Mouse (Mus musculus): ENCODE measurements around the gene Aldh3b2.
"Not testable (repeated sequence)": the region's sequence is repeated elsewhere in the genome, so short reads cannot be mapped to it uniquely, and the experiment has no call there.

The Aldh3b2 gene

GRCm38 (mm10) chr19:3947813-3948212 is 24.3 kb upstream of the Aldh3b2 start:
- no peak for DNase-seq (ENCODE audit: low read depth, low spot score)

DNA sequence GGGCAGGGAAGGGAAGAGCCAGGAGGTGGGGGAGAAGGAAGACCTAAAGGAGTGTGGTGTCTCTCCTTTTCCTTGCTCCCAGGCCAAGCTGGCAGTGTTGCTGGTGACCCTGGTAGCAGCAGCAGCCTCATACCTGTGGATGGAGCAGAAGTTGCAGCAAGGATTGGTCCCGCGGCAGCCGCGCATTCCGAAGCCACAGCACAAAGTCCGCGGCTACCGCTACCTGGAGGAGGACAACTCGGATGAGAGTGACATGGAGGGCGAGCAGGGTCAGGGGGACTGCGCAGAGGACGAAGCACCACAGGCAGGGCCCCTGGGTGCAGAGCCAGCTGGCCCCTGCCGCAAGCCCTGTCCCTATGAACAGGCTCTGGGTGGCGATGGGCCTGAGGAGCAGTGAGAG is 23.6 kb upstream of the Aldh3b2 start:
- no peak for DNase-seq (ENCODE audit: low read depth, low spot score)

- DNase-seq (ENCODE audit: low read depth, low spot score): no peak
These were observed 21.8 kb upstream of the Aldh3b2 start for GRCm38 (mm10) chr19:3950331-3950730.

DNA sequence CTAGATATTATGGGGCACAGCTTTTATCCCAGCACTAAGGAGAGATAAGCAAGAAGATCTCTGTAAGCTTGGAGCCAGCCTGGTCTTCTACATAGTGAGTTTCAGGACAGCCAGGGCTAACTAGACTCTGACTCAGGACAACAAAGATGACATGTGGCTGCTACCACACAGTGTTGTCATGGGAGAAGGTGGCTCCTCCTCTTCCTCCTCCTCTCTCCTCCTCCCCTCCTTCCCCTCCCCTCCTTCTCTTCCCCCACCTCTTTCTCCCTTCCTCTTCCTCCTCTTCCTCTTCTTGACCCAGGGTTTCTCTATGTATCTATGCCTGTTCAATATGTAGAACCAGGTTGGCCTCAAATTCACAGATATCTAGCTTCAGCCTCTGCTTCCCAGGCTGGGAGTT is 20.7 kb upstream of the Aldh3b2 start:
- DNase-seq (ENCODE audit: low read depth, low spot score): no peak

GRCm38 (mm10) chr19:3952099-3952498 is 20.0 kb upstream of the Aldh3b2 start:
- no peak for DNase-seq (ENCODE audit: low read depth, low spot score)

- DNase-seq (ENCODE audit: low read depth, low spot score): no peak
These were observed 17.1 kb upstream of the Aldh3b2 start for GRCm38 (mm10) chr19:3955033-3955432.

GRCm38 (mm10) chr19:3955804-3956203 is 16.3 kb upstream of the Aldh3b2 start:
- no peak for DNase-seq (ENCODE audit: low read depth, low spot score)

- DNase-seq (ENCODE audit: low read depth, low spot score): not testable (repeated sequence)
These were observed 14.7 kb upstream of the Aldh3b2 start for GRCm38 (mm10) chr19:3957296-3958036.

DNA sequence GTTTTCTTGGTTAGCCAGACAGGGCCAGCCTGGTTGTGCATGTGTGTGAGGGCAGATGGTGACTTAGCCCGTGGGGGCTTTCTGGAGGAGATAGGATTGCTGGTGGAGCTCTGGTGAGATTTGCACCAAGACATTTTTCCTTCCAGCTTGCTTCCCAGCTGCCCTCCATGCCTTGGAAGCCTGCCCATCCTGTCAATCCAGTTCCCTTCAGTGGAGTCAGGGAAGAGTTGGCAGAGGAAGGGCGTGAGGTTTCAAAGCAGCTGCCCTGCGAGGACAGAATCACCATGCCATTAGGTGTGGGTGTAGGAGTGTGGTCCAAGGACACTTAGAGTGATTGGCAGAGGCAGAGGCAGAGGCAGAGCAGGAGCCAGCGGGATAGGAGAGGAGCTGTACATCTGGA is 13.7 kb upstream of the Aldh3b2 start, which contains the start of gene Aldh3b3:
TSS of gene Aldh3b3 (plus strand) at position 176 of the 400 bp plus-strand sequence.
- DNase-seq (ENCODE audit: low read depth, low spot score): no peak

DNA sequence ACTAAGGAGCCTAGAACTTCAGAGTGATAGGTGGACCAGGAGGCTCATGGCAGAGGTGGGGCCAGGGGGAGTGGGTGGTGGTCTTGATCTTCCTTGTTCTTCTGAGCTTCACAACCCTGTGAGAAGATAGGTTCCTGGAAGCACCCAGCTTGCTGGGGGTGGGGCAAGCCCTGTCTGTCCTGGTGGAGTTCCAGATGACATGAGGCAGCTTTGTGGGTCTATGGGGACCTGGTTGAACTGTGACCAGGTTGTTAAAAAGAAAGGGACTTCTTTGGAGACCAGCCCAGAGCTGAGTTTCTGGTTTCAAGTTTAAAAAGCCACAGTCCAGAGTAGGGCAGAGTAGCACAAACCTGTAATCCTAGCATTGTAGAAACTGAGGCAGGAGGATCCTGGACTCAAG is 13.1 kb upstream of the Aldh3b2 start:
- DNase-seq (ENCODE audit: low read depth, low spot score): no peak

GRCm38 (mm10) chr19:3960211-3960610 is 11.9 kb upstream of the Aldh3b2 start:
- no peak for DNase-seq (ENCODE audit: low read depth, low spot score)

DNA sequence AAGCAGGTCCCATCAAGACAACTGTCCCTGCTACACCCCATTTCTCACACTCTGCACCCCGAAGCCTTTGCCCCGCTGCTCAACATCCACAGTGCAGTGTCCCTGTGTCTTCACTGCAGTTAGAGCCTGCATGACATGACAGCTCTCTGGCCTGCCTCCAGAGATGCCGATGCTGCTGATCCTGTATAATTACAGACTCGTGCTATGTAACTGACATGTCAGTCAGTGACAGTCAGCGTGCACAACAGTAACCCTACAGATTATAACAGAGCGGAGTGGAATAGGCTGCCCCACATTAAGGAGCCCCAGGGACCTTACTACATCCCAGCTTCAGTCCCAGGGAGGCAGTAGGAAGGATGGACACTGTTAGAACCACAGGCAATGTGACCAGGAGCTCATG is 10.3 kb upstream of the Aldh3b2 start:
- DNase-seq (ENCODE audit: low read depth, low spot score): not testable (repeated sequence)

- no peak for DNase-seq (ENCODE audit: low read depth, low spot score)
These were observed 9.7 kb upstream of the Aldh3b2 start for GRCm38 (mm10) chr19:3962469-3962868.

- DNase-seq (ENCODE audit: low read depth, low spot score): no peak
These were observed 8.1 kb upstream of the Aldh3b2 start for GRCm38 (mm10) chr19:3964030-3964429.

DNA sequence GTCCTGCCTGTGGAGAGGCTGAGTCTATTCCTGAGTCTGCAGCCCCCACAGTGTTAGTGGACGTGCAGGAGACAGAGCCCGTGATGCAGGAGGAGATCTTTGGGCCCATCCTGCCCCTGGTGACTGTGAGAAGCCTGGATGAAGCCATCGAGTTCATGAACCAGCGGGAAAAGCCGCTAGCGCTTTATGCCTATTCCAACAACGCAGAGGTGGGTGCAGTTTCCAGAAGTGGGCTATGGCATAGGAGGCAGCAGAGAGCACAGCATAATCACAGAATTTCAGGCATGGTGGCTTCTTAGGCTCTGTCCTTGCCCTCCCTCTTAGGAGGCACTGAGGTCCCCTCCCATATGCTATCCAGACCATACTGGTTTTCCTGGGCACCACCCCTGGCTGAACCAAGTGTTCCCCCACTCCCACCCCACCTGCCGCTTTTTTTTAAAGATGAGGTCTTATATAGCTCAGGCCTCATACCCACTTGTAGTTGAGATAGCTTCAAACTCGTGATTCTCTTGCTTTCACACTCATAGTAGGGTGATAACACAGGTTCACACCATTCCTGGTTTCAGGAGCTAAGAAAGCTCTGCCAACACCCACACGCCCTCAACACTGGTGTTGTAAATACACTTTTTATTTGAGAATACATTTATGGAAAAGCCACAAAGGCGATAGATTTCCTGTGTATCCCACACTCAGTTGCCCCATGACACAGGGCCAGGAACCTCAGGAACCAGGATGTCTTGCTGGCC is 5.6 kb upstream of the Aldh3b2 start:
- no peak for DNase-seq (ENCODE audit: low read depth, low spot score)

DNA sequence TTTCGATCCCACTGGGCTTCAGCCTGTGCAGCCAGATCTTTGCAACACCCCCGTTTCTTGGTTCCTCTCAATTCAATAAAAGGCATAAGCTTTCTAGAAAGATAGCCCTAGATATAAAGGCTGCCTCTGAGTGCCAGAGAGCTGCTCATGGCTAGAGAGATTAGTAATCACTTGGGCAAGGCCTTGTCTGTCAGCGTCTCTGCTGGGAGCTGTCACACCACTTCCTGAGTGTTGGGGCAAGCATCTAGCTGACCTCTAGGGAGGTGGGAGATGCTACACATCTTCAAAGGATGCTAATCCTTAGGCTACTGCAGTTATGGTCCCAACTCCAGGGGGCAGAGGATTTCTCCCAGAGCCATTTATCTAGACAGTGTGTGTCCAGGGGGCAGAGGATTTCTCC is 4.9 kb upstream of the Aldh3b2 start:
- DNase-seq (ENCODE audit: low read depth, low spot score): no peak

DNA sequence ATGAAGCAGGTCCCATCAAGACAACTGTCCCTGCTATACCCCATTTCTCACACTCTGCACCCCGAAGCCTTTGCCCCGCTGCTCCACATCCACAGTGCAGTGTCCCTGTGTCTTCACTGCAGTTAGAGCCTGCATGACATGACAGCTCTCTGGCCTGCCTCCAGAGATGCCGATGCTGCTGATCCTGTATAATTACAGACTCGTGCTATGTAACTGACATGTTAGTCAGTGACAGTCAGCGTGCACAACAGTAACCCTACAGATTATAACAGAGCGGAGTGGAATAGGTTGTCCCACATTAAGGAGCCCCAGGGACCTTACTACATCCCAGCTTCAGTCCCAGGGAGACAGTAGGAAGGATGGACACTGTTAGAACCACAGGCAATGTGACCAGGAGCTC is 2.5 kb downstream of the Aldh3b2 start:
- DNase-seq (ENCODE audit: low read depth, low spot score): not testable (repeated sequence)

GRCm38 (mm10) chr19:3975866-3976265 is 3.7 kb downstream of the Aldh3b2 start:
- no peak for DNase-seq (ENCODE audit: low read depth, low spot score)

DNA sequence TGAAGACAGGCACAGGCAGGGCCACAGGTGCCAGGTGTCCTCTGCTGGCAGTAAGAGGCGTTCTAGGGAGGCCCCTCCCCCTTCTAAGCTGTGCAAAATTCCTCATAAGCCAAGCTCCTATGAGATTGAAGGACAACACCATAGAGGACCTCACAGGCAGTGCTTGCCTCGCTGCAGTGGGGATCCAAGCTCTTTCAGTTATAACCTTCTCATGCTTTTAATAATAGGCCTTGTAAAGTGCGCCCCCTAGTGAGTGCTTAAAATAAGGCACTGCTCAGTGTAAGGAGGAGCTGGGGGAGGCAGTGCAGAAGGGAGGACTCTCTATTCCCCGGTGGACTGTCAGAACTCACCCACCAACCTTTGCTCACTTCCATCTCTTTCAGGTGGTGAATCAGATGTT is 8.2 kb downstream of the Aldh3b2 start:
- peak; percentile 81 for DNase-seq (ENCODE audit: low read depth, low spot score)

DNA sequence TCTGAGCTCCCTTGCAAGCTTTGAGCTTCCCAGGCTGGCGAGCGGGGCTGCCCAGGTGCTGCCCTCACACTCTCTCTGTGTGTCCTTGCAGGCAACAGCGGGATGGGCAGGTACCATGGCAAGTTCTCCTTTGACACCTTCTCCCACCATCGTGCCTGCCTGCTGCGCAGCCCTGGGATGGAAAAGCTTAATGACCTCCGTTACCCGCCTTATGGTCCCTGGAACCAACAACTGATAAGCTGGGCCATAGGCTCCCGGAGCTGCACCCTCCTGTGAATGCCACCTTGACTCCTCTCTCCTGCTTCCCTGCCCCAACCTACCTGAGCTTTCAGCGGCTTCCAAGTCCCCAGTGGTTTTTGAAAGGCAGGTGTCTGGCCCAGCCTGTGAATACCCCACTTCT is 8.8 kb downstream of the Aldh3b2 start:
- DNase-seq (ENCODE audit: low read depth, low spot score): no peak

- DNase-seq (ENCODE audit: low read depth, low spot score): no peak
These were observed 11.5 kb downstream of the Aldh3b2 start for GRCm38 (mm10) chr19:3983527-3984200.

DNA sequence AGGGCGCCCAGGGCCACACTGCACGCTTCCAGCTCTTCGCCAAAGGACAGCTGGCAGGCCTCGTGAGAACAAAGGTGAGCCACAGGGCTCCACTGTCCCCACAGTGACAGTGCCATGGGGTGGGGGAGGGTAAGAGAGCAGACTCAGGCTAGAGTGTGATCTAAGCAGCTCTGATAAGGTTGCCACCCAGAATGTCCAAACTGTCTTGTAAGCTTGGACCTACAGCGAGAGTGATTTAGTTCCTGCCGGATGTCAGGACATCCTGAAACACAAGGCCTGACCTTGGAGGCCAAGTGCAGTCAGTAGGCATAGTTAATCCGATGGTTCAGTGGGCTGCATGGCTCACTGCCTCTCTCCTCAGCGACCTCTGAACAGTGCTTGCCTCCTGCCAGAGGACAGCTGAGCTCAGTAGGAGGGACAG is 13.1 kb downstream of the Aldh3b2 start:
- DNase-seq (ENCODE audit: low read depth, low spot score): no peak
